Mouse (Mus musculus) heart, adult 11 months (tissue): Measurements from ENCODE around the gene C2cd4c.

Experiments
- DNase-seq: peaks from one replicate; pipeline ENCODE4 v3.0.0; 2022

C2cd4c gene

GRCm38 (mm10) chr10:79612192-79613135 lies 1.4 kb downstream of the C2cd4c start:
- DNase-seq = no peak

DNA sequence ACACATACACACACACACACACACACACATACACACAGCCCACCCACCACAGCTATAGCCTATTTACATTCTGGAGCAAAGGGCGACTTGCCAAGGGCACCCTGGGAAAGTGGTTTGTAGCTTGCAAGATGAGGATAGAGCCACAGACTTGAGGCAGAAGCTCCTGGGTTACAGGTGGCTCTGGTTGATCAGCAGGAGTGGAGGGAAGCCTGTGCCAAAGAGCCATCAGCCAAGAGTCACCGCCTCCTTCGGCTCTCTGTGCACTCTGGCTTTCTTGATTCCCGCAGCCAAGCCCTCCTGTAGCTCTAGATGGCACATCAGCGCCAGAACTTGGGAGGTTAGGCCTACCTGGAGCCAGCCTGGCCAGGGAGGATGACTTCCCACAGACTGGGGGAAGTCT lies 2.5 kb downstream of the C2cd4c start:
- no peak for DNase-seq

- DNase-seq = no peak
Observed at GRCm38 (mm10) chr10:79609276-79609675, 4.5 kb downstream of the C2cd4c start.

GRCm38 (mm10) chr10:79607892-79608291 lies 5.9 kb downstream of the C2cd4c start:
- DNase-seq = no peak

DNA sequence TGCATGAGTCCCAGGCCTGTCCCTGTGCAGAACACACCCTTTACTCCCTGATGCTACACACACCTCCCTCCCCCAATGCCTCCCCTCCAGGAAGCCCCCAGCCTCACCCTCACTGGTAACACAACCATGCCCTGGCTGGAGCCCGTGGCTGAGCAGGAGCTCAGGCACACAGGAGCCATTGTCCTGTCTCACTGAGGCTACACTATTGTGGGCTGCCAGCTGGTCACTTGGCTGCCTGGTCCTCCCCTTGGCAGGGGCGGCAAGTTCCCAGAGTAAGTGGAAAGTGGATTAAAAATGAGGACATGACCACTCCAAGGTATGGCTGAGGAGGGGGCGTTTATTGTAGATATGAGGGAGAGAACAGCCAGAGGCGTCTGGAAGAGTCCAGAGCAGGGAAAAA lies 7.3 kb downstream of the C2cd4c start:
- DNase-seq = no peak

DNA sequence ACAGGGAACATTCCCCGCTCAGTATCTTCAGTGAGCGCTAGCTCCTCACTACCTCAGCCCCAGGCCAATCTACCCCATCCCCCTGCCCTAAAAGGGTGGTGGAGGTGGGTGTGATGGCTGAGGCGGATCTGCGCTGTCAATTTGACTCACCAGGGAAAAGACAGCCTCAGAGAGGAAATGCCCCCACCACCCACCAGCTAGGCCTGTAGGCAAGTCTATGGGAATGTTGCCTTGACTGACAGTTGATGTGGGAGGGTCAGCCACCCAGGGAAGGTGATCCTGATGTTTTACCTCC lies 15.9 kb downstream of the C2cd4c start:
- DNase-seq = no peak

DNA sequence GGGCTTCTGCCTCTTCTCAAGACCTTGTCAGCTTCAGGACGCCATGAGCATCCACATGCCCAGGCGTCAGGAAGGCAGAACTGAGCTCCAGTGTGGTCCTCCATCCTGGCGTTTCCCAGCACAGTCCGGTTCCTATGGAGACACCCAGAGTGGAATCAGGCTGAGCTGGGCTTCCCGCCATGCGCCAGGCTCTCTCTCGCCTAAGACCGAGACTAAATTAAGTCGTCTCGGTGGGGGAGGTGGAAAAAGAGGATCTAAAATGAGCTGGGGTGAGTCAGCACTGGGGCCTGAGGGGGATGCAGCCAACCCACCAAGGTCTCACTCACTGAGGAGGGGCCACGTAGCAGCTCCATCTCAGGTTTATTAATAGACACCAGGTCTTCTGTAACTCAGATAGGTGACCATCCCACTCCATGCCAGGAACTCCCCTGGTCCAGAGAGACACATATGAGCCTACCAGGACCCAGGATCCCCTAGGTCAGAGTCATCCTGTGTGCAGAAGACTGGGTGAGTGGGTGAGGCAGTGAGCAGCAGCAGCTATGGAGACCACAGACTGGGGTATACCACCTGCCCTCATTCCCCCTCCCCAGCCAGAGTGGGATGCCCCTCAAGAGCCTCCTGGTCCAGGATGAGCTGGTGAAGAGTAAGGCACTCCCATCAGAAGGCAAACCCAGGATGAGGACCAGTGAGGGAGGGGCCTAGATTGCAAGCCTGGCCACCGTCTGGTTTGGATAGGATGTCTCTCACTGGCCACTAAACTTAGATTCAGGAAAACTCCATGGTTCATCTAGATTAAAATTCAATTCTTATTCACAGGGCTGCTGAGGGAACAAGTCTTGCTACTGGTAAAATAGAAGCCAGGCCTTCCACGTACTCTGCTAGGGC lies 16.5 kb downstream of the C2cd4c start:
- no peak for DNase-seq

DNA sequence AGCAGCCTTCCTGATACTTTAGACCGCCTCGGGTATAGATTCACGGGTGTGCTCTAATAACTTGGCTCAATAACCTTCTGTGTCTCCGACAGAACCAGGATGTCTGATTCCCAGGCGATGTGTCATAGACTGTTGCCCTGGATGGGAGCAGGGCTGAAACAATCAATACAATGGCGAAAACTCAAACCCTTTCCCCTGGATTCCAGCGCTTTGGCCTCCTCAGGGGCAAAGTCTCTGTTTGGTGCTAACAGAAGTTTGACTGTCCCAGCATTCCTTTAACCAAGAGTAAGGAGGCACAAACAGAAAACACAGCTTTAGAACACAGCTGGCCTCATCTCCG lies 18.3 kb downstream of the C2cd4c start:
- no peak for DNase-seq

GRCm38 (mm10) chr10:79594872-79595589 lies 18.8 kb downstream of the C2cd4c start:
- no peak for DNase-seq

DNA sequence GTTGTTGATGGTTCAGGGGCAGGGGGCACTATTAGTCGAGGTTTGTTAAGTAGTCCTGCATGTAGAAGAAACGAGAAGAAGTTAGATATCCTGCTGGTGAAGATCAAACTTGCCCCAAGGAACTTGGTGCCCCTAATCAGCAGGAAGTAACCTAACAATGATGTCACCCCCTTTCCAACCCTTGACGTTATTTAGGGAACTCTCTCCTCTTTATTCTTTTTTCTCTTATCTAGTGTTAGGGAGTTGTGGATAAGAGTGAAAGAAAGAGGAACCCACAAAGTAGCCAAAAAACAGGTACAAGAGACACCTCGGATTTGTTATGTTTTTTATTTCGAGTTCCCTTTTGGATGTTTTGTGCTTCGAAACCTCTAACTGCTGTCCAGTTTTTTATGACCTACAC lies 19.7 kb downstream of the C2cd4c start:
- DNase-seq = no peak

DNA sequence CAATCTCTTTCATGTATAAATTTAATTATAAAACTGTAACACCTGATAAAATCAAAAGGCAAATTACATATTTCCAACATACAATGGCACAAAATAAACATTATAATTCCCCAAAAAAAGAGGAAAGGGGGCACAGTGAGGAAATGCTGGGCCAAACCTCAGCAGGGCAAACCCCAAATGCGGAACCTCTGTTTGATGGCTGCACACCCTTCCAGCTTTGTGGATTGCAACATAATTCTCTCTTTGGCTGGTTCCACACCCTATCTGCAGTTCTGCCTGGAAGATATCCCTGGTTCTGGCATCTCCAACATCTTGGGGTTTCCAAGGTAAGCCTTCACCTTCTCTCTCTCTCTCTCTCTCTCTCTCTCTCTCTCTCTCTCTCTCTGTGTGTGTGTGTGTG lies 23.1 kb downstream of the C2cd4c start:
- DNase-seq = no peak

DNA sequence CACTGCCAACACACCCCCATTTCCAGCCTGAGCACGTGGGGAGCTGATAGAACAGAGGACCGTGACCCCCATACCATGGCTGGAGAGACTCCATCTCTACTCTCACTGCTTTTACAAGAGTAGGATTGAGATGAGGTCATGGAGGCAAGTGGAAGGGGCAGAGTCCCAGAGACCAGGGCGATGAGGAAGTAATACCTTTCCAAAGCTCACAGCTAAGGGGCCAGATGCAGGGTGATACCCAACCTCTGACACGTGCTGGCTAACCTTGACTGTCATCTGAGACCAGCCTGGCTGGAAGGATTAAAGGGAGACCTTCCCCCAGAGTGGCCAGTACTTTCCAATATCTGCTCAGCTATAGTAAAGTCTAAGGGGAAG lies 26.1 kb downstream of the C2cd4c start:
- DNase-seq = no peak

- DNase-seq = peak; percentile 87
Observed at GRCm38 (mm10) chr10:79587061-79587751, 26.6 kb downstream of the C2cd4c start, which contains the start of gene Theg. Gene Theg (minus strand): TSS chr10:79587331.

DNA sequence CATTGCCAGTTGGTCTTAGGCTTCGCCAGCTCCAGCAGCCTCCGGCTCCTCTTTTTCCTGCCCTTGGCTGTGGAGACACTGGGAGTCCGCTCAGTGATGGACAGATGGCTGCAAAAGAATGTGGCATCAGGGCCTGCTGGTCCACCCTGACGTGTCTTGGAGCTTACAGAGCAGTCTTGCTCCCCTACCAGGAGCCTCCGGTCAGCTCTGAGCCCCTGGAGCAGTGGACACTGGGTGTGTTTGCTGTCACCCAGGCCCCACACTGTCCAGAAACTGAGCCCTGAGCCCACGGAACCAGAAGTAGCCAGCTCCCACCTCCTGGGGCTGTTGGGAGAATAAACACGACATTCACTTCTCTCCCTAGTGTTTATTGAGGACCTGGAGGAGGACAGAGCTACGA lies 27.6 kb downstream of the C2cd4c start:
- DNase-seq = peak; percentile 66

- peak; percentile 81 for DNase-seq
Observed at GRCm38 (mm10) chr10:79585723-79586122, 28.1 kb downstream of the C2cd4c start.

DNA sequence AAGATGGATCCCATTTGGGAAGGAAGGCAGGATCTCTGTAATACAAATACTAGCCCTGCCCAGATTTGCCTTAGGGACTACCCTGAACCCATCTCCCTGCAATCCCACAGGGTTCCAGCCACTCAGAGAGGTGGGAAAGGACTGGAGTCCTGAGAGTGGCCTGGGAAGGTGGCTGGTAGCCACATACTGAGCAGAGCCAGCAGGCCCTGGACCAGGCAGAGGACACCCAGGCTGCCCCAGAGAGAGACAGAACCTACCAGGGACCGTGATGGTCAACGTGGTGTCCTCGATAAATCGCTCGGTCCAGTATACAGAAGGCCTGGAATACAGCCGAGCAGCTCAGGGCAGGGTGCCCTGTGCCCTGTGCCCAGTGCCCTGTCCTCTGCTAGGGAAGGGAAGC lies 28.7 kb downstream of the C2cd4c start:
- peak; percentile 88 for DNase-seq

GRCm38 (mm10) chr10:79584426-79584825 lies 29.4 kb downstream of the C2cd4c start:
- peak; percentile 84 for DNase-seq

DNA sequence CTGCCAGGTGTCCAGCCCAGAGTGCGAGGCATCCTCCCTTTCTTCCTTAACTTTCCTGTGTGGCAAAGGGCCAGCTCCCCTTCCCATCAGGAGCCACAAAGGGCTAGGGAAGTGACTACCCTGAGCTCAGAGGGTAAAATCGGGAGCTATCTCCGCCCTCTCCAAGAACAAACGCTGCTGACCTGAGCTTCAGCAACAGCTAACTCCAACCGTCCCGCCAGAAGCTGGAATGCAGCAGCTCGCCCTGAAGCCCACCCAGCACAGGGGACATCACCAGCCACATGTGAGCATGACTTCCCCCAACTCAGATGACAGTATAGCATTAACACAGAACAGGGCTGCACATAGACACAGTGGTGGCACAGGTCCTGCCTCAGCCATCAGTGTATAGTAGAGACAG lies 29.8 kb downstream of the C2cd4c start:
- no peak for DNase-seq

- DNase-seq = peak; percentile 82
Observed at GRCm38 (mm10) chr10:79581501-79581900, 32.3 kb downstream of the C2cd4c start.

DNA sequence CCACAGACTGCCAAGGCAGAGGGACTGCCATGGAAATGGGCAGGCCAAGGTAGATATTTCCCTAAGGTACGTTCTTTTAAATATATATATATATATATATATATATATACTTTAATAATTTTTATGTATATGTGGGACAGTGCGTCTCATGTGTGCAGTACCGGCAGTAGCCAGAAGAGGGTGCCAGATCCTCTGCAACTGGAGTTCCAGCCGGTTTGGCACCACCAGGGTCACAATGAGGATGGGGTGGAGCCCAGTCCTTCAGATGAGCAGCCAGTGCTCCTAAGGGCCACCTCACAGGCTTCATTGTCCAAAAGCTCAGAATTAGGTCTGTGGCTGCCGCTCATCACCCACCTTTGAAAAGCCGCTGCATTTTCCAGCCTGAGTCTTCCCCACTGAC lies 33.0 kb downstream of the C2cd4c start:
- peak; percentile 50 for DNase-seq

DNA sequence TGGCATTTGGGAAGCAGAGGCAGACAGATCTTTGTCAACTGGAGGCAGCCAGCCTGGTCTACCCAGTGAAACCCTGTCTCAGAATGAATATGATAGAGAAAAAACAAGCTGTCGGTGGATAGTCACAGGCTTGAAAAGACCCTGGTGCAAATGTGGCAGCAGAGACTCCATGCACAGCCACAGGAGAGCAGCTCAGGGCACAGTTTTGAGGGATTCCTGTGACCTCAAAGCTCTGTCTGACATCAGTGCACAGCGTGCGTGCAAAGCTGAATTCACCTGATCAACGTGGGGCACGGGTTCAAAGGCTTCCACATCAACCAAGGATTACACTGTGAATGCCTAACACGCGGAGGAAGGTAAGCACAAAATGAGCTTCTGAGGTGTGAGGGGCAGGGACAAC lies 33.5 kb downstream of the C2cd4c start:
- peak; percentile 72 for DNase-seq

DNA sequence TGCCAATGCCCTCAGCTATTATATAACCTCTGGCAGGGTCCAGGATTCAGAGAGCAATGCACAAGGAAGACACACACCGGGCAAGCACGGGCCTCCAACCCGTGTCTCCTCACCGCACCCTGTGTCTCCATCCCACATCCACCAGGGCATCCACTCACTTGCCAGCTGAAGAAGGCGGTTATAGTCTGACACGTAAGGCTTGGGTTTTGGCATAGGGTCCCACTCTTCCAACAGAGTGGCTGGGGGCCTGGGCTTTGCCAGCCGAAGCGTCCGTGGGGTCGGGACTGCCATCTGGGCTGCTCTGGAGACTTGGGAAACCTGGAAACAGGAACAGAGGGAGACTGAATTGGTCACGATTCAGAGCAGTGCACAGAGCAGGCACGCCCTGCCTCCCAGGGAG lies 34.0 kb downstream of the C2cd4c start:
- peak; percentile 74 for DNase-seq

GRCm38 (mm10) chr10:79578891-79579290 lies 34.9 kb downstream of the C2cd4c start:
- peak; percentile 73 for DNase-seq
